Mouse (Mus musculus) embryonic facial prominence, embryonic 13.5 days (tissue): Measurements from ENCODE around the gene Maea. TPM values are rescaled to one million over a fixed set of nuclear protein-coding genes. Genes with fewer than 3 reads are reported as not detected.

Experiments
- ATAC-seq: fragments of 200-750 bp; cut with Nextera tagmentation; 2 replicates; pipeline ENCODE4 v1.8.0; 2017; ENCODE audit warnings: low read depth; ENCODE audit not compliant: insufficient number of reproducible peaks, insufficient read depth, low FRiP score, low TSS enrichment
- H3K27ac ChIP-seq: fragments of 300-500 bp; sonication (generic); 2 replicates; pipeline ENCODE4 v1.5.1; 2015; ENCODE audit warnings: moderate library complexity, mild to moderate bottlenecking, inconsistent platforms
- H3K27me3 ChIP-seq: fragments of 300-500 bp; sonication (generic); 2 replicates; pipeline ENCODE4 v1.6.1; 2015; ENCODE audit warnings: mild to moderate bottlenecking, inconsistent platforms
- H3K36me3 ChIP-seq: fragments of 300-500 bp; sonication (generic); 2 replicates; pipeline ENCODE4 v1.6.1; 2015; ENCODE audit warnings: mild to moderate bottlenecking, inconsistent platforms
- H3K4me1 ChIP-seq: fragments of 300-500 bp; sonication (generic); 2 replicates; pipeline ENCODE4 v1.6.1; 2015; ENCODE audit warnings: inconsistent platforms
- H3K4me2 ChIP-seq: fragments of 300-500 bp; sonication (generic); 2 replicates; pipeline ENCODE4 v1.6.1; 2015; ENCODE audit warnings: moderate library complexity, mild to moderate bottlenecking, inconsistent platforms
- H3K4me3 ChIP-seq: fragments of 300-500 bp; sonication (generic); 2 replicates; pipeline ENCODE4 v1.5.1; 2015; ENCODE audit warnings: mild to moderate bottlenecking, inconsistent platforms
- H3K9ac ChIP-seq: fragments of 300-500 bp; sonication (generic); 2 replicates; pipeline ENCODE4 v1.6.1; 2015; ENCODE audit warnings: mild to moderate bottlenecking, inconsistent platforms
- H3K9me3 ChIP-seq: fragments of 300-500 bp; sonication (generic); 2 replicates; pipeline ENCODE4 v1.6.1; 2016; ENCODE audit warnings: inconsistent platforms
- WGBS: fragments of 180-500 bp; shearing (Covaris S2); methylation state at CpG from one replicate; pipeline ENCODE4 v1.1.7; 2015; ENCODE audit warnings: mixed read lengths; 5-methylcytosine and 5-hydroxymethylcytosine counted together
- polyA plus RNA-seq: library from polyadenylated mRNA; unstranded; fragments of >200 nt; fragmentation: Nextera tagmentation; extraction: Ambion mirVana; gene quantifications from 2 replicates; pipeline ENCODE4 v1.2.1, GENCODE M21; 2015

The Maea gene
- polyA plus RNA-seq, 1 experiment from 2014 or later, result 131 TPM

GRCm38 (mm10) chr5:33363263-33363662, 28.0 kb downstream of the Maea start:
- no peak overlapping the region for H3K4me2 ChIP-seq
- no peaks in the 10 kb centered on the region for H3K9me3 ChIP-seq
- H3K4me1 ChIP-seq, result no peaks in the 10 kb centered on the region
- 89% methylated on average over 5 of the region's 5 CpGs for WGBS
- no peaks in the 10 kb centered on the region for H3K27me3 ChIP-seq
- ATAC-seq, result no peak
- no peak overlapping the region for H3K27ac ChIP-seq
- H3K36me3 ChIP-seq, result peaks cover 97% of the 10 kb centered on the region
- H3K4me3 ChIP-seq, result no peak overlapping the region
- no peak overlapping the region for H3K9ac ChIP-seq

- Histone ChIP-seq H3K27me3 (no peaks in the 10 kb centered on the region), H3K36me3 (peaks cover 100% of the 10 kb centered on the region), H3K4me3 (no peak overlapping the region), H3K9ac (no peak overlapping the region), H3K4me1 (no peaks in the 10 kb centered on the region), H3K4me2 (no peak overlapping the region), H3K27ac (no peak overlapping the region), H3K9me3 (no peaks in the 10 kb centered on the region)
- no peak for ATAC-seq
- WGBS, result 94% methylated on average over 4 of the region's 4 CpGs
Observed at GRCm38 (mm10) chr5:33368651-33369050, 33.3 kb downstream of the Maea start.

GRCm38 (mm10) chr5:33371137-33371536, 35.8 kb downstream of the Maea start:
- H3K4me3 ChIP-seq, result no peak overlapping the region
- no peak for ATAC-seq
- H3K9me3 ChIP-seq, result no peaks in the 10 kb centered on the region
- H3K27ac ChIP-seq, result no peak overlapping the region
- H3K36me3 ChIP-seq, result peaks cover 86% of the 10 kb centered on the region
- no peak overlapping the region for H3K4me2 ChIP-seq
- H3K27me3 ChIP-seq, result no peaks in the 10 kb centered on the region
- no peak overlapping the region for H3K9ac ChIP-seq
- no peaks in the 10 kb centered on the region for H3K4me1 ChIP-seq

- peaks cover 81% of the 10 kb centered on the region for H3K36me3 ChIP-seq
- no peak overlapping the region for H3K4me3 ChIP-seq
- no peaks in the 10 kb centered on the region for H3K4me1 ChIP-seq
Observed at GRCm38 (mm10) chr5:33371668-33372067, 36.4 kb downstream of the Maea start.

GRCm38 (mm10) chr5:33372331-33373038, 37.2 kb downstream of the Maea start:
- WGBS, result 75% methylated on average over 18 of the region's 18 CpGs
- Histone ChIP-seq H3K4me1 (peaks cover 4% of the 10 kb centered on the region; the same call in 1 of the 2 replicates), H3K36me3 (peaks cover 73% of the 10 kb centered on the region), H3K9ac (no peak overlapping the region), H3K27ac (no peak overlapping the region), H3K27me3 (no peaks in the 10 kb centered on the region), H3K9me3 (no peaks in the 10 kb centered on the region), H3K4me3 (no peak overlapping the region), H3K4me2 (no peak overlapping the region)
- no peak for ATAC-seq

More at GRCm38 (mm10) chr5:33371668-33372067, 36.4 kb downstream of the Maea start:
- Histone ChIP-seq H3K4me2 (no peak overlapping the region), H3K27ac (no peak overlapping the region), H3K9me3 (no peaks in the 10 kb centered on the region), H3K9ac (no peak overlapping the region), H3K27me3 (no peaks in the 10 kb centered on the region)
- 92% methylated on average over 4 of the region's 4 CpGs for WGBS
- no peak; the same call in 1 of the 2 replicates for ATAC-seq

- H3K4me1 ChIP-seq, result peaks cover 14% of the 10 kb centered on the region
- ATAC-seq, result no peak
- peak overlapping the region; percentile 57 for H3K4me3 ChIP-seq
- peaks cover 45% of the 10 kb centered on the region for H3K36me3 ChIP-seq
- peak overlapping the region; percentile 79 for H3K4me2 ChIP-seq
- H3K9ac ChIP-seq, result no peak overlapping the region
- no peaks in the 10 kb centered on the region for H3K9me3 ChIP-seq
- WGBS, result 56% methylated on average over 6 of the region's 6 CpGs
- no peak overlapping the region for H3K27ac ChIP-seq
- no peaks in the 10 kb centered on the region for H3K27me3 ChIP-seq
Observed at GRCm38 (mm10) chr5:33377176-33377575, 41.9 kb downstream of the Maea start.

GRCm38 (mm10) chr5:33377801-33378301, 42.5 kb downstream of the Maea start:
- no peaks in the 10 kb centered on the region for H3K27me3 ChIP-seq
- 2% methylated on average over 21 of the region's 21 CpGs for WGBS
- no peaks in the 10 kb centered on the region for H3K9me3 ChIP-seq
- H3K36me3 ChIP-seq, result peaks cover 41% of the 10 kb centered on the region
- peak overlapping the region; percentile 83 for H3K9ac ChIP-seq
- peak overlapping the region; percentile 57 for H3K4me3 ChIP-seq
- peak overlapping the region; percentile 79 for H3K4me2 ChIP-seq
- peak overlapping the region; percentile 93 for H3K27ac ChIP-seq
- ATAC-seq, result peak; percentile 38
- peaks cover 14% of the 10 kb centered on the region for H3K4me1 ChIP-seq

- peaks cover 36% of the 10 kb centered on the region for H3K36me3 ChIP-seq
- peak within 1 kb of the TSS; percentile 93 for H3K27ac ChIP-seq
- no peaks in the 10 kb centered on the region for H3K27me3 ChIP-seq
- no peaks in the 10 kb centered on the region for H3K9me3 ChIP-seq
- peaks cover 14% of the 10 kb centered on the region for H3K4me1 ChIP-seq
- H3K4me2 ChIP-seq, result peak within 1 kb of the TSS; percentile 79
- H3K9ac ChIP-seq, result peak within 1 kb of the TSS; percentile 83
- peak; percentile 95 for ATAC-seq
- peak within 1 kb of the TSS; percentile 57 for H3K4me3 ChIP-seq
- under 1% methylated on average over 46 of the region's 46 CpGs for WGBS
Observed at GRCm38 (mm10) chr5:33378302-33378854, 43.1 kb downstream of the Maea start, which contains the start of gene Uvssa. Gene Uvssa (plus strand): TSS chr5:33378549.

- 83% methylated on average over 11 of the region's 11 CpGs for WGBS
- ATAC-seq, result no peak
- peaks cover 53% of the 10 kb centered on the region for H3K36me3 ChIP-seq
Observed at GRCm38 (mm10) chr5:33387550-33387949, 52.2 kb downstream of the Maea start.

GRCm38 (mm10) chr5:33393803-33394202, 58.5 kb downstream of the Maea start:
- H3K4me2 ChIP-seq, result no peak overlapping the region
- H3K4me3 ChIP-seq, result no peak overlapping the region
- no peak for ATAC-seq
- H3K4me1 ChIP-seq, result no peaks in the 10 kb centered on the region
- H3K27ac ChIP-seq, result no peak overlapping the region
- H3K9ac ChIP-seq, result no peak overlapping the region
- WGBS, result 13% methylated on average over 7 of the region's 7 CpGs
- H3K36me3 ChIP-seq, result peaks cover 44% of the 10 kb centered on the region
- H3K27me3 ChIP-seq, result no peaks in the 10 kb centered on the region
- no peaks in the 10 kb centered on the region for H3K9me3 ChIP-seq

More at GRCm38 (mm10) chr5:33387550-33387949, 52.2 kb downstream of the Maea start:
- Histone ChIP-seq H3K9me3 (no peaks in the 10 kb centered on the region), H3K9ac (no peak overlapping the region), H3K4me3 (no peak overlapping the region), H3K4me2 (no peak overlapping the region), H3K27me3 (no peaks in the 10 kb centered on the region), H3K27ac (no peak overlapping the region), H3K4me1 (no peaks in the 10 kb centered on the region)

GRCm38 (mm10) chr5:33395693-33396092, 60.4 kb downstream of the Maea start:
- WGBS, result 87% methylated on average over 11 of the region's 11 CpGs
- no peak overlapping the region for H3K4me3 ChIP-seq
- H3K36me3 ChIP-seq, result peaks cover 30% of the 10 kb centered on the region
- H3K4me2 ChIP-seq, result no peak overlapping the region
- no peak overlapping the region for H3K9ac ChIP-seq
- no peaks in the 10 kb centered on the region for H3K9me3 ChIP-seq
- no peak overlapping the region for H3K27ac ChIP-seq
- H3K4me1 ChIP-seq, result no peaks in the 10 kb centered on the region
- H3K27me3 ChIP-seq, result no peaks in the 10 kb centered on the region
- no peak for ATAC-seq

- 78% methylated on average over 7 of the region's 7 CpGs for WGBS
Observed at GRCm38 (mm10) chr5:33396828-33397227, 61.5 kb downstream of the Maea start.

More at GRCm38 (mm10) chr5:33396828-33397227, 61.5 kb downstream of the Maea start:
- Histone ChIP-seq H3K27ac (no peak overlapping the region), H3K27me3 (no peaks in the 10 kb centered on the region), H3K4me2 (no peak overlapping the region), H3K4me3 (no peak overlapping the region), H3K9me3 (no peaks in the 10 kb centered on the region), H3K4me1 (no peaks in the 10 kb centered on the region), H3K36me3 (peaks cover 20% of the 10 kb centered on the region), H3K9ac (no peak overlapping the region)
- no peak for ATAC-seq
